Mouse (Mus musculus) naive thymus-derived CD4-positive, alpha-beta T cell, adult 2 months (primary cell): ENCODE measurements around the gene Olfr1467.

Experiments used
- DNase-seq: peaks from one replicate; pipeline ENCODE4 v3.0.0-alpha.2; 2011; ENCODE audit warnings: low read depth

Olfr1467 gene

GRCm38 (mm10) chr19:13361936-13362335, at the start of gene Olfr1467:
Gene Olfr1467 (plus strand): TSS chr19:13362236.
- no peak for DNase-seq

- no peak for DNase-seq
Measured at GRCm38 (mm10) chr19:13315441-13315840, 46.6 kb upstream of the Olfr1467 start, which contains the start of gene Olfr1465. Gene Olfr1465 (minus strand): TSS chr19:13315541.

GRCm38 (mm10) chr19:13338562-13338961, 23.5 kb upstream of the Olfr1467 start, which contains the start of gene Olfr1466:
Gene Olfr1466 (plus strand): TSS chr19:13338862.
- DNase-seq: no peak

GRCm38 (mm10) chr19:13407549-13407948, 45.5 kb downstream of the Olfr1467 start, which contains the start of gene Olfr1469:
Gene Olfr1469 (plus strand): TSS chr19:13407849.
- DNase-seq: no peak
